In the genomic region with DNA sequence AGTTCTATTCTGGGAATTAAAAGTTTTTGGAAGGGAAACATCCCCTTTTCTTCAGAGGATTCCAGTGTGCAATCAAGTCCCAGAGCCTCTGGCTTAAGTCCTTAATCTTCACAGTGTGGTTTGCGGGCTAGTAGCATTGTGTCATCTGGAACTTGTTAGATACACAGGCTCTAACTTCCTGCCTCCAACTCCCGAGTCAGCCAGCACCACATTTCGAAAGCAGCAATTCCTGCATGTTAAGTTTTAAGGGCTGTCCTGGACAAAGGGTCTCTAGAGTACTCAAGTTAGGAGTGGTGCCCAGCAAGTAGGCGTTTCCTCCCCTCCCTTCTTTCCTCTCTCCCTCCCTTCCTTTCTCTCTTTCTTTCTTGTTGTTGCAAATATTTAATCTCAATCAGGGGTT, we compare ENCODE assay signal across 9 mouse cellular contexts. TPM values are rescaled to one million over a fixed set of nuclear protein-coding genes. Genes with fewer than 3 reads are reported as not detected.
DNase-seq lines count a peak whose midpoint lies in the region; ATAC-seq and TF ChIP-seq lines count a peak whose summit lies in the region.
"Had no signal": no experiment of that assay in that cellular context is flagged by ENCODE, and none has a peak within 500 bp of the region (broad histone marks: within the 10 kb centered on the region; RNA-seq: fewer than 3 reads in every experiment).

No protein-coding gene starts in this region.

- H3K27ac ChIP-seq in heart, embryonic 10.5 days = no peak overlapping the region
- peak overlapping the region; percentile 72 for H3K27ac ChIP-seq in embryonic facial prominence, embryonic 14.5 days (replicated peaks; ENCODE audit: low read depth, low read length)
- peak overlapping the region; percentile 87 for H3K27ac ChIP-seq in limb, embryonic 10.5 days
- no peak overlapping the region for H3K27ac ChIP-seq in hindbrain, postnatal 0 days

- H3K27me3 ChIP-seq in heart, embryonic 10.5 days (ENCODE audit: insufficient read depth, poor library complexity, severe bottlenecking) = no peaks in the 10 kb centered on the region
- no peaks in the 10 kb centered on the region for H3K27me3 ChIP-seq in embryonic facial prominence, embryonic 14.5 days (replicated peaks; ENCODE audit: control insufficient read depth, insufficient read depth, low read length)
- H3K27me3 ChIP-seq in limb, embryonic 10.5 days (ENCODE audit: low read depth, poor library complexity, severe bottlenecking) = no peaks in the 10 kb centered on the region
- H3K27me3 ChIP-seq in hindbrain, postnatal 0 days (ENCODE audit: insufficient read depth, low read length) = no peaks in the 10 kb centered on the region

- WGBS in heart, embryonic 10.5 days = 43% methylated on average over 4 of the region's 4 CpGs
- WGBS in embryonic facial prominence, embryonic 14.5 days = 7% methylated on average over 4 of the region's 4 CpGs
- 12% methylated on average over 4 of the region's 4 CpGs for WGBS in limb, embryonic 10.5 days
- WGBS in hindbrain, postnatal 0 days = 65% methylated on average over 4 of the region's 4 CpGs

- H3K4me2 ChIP-seq in embryonic facial prominence, embryonic 14.5 days (ENCODE audit: low read depth, low read length) = peak overlapping the region; percentile 5; the same call in 1 of the 2 replicates
- no peak overlapping the region for H3K4me2 ChIP-seq in hindbrain, postnatal 0 days (ENCODE audit: low read depth, low read length)

- no peak overlapping the region for H3K4me3 ChIP-seq in heart, embryonic 10.5 days
- no peak overlapping the region for H3K4me3 ChIP-seq in embryonic facial prominence, embryonic 14.5 days (ENCODE audit: low read depth, low read length)
- no peak overlapping the region for H3K4me3 ChIP-seq in limb, embryonic 10.5 days
- no peak overlapping the region for H3K4me3 ChIP-seq in hindbrain, postnatal 0 days (ENCODE audit: low read length)

- H3K36me3 ChIP-seq in heart, embryonic 10.5 days = peaks cover 3% of the 10 kb centered on the region; the same call in 1 of the 2 replicates
- H3K36me3 ChIP-seq in embryonic facial prominence, embryonic 14.5 days (ENCODE audit: control insufficient read depth, insufficient read depth, low read length) = no peaks in the 10 kb centered on the region
- no peaks in the 10 kb centered on the region for H3K36me3 ChIP-seq in limb, embryonic 10.5 days
- H3K36me3 ChIP-seq in hindbrain, postnatal 0 days (ENCODE audit: insufficient read depth, low read length) = no peaks in the 10 kb centered on the region

- H3K9me3 ChIP-seq in heart, embryonic 10.5 days = no peaks in the 10 kb centered on the region
- H3K9me3 ChIP-seq in embryonic facial prominence, embryonic 14.5 days (ENCODE audit: control insufficient read depth, low read length) = no peaks in the 10 kb centered on the region
- no peaks in the 10 kb centered on the region for H3K9me3 ChIP-seq in limb, embryonic 10.5 days (replicated peaks)
- H3K9me3 ChIP-seq in hindbrain, postnatal 0 days (ENCODE audit: low read length) = no peaks in the 10 kb centered on the region

- TF ChIP-seq CTCF in hindbrain, postnatal 0 days (IDR thresholded peaks at IDR 0.05; ENCODE audit: low read depth) = no peak

- H3K4me1 ChIP-seq in heart, embryonic 10.5 days = no peaks in the 10 kb centered on the region
- peaks cover 7% of the 10 kb centered on the region for H3K4me1 ChIP-seq in embryonic facial prominence, embryonic 14.5 days (ENCODE audit: control insufficient read depth, insufficient read depth, low read length)
- H3K4me1 ChIP-seq in limb, embryonic 10.5 days = peaks cover 12% of the 10 kb centered on the region
- no peaks in the 10 kb centered on the region for H3K4me1 ChIP-seq in hindbrain, postnatal 0 days (ENCODE audit: insufficient read depth, low read length)

- H3K9ac ChIP-seq in embryonic facial prominence, embryonic 14.5 days (ENCODE audit: low read depth, low read length) = no peak overlapping the region
- no peak overlapping the region for H3K9ac ChIP-seq in hindbrain, postnatal 0 days (replicated peaks; ENCODE audit: low read length)

- ATAC-seq in embryonic facial prominence, embryonic 14.5 days (ENCODE audit: low read depth) = peak; percentile 89
- ATAC-seq in megakaryocyte-erythroid progenitor cell, adult 5-6 weeks (replicated peaks; ENCODE audit: low FRiP score, low TSS enrichment, poor library complexity, severe bottlenecking) = peak; percentile 82
- ATAC-seq in hindbrain, postnatal 0 days = no peak

- peak; percentile 53 to 60 for DNase-seq in heart, adult 9 months (ENCODE audit: low spot score in 2 of 2)
- DNase-seq in heart, embryonic 10.5 days (ENCODE audit: low spot score) = no peak
- peak; percentile 93 for DNase-seq in embryonic facial prominence, embryonic 14.5 days (ENCODE audit: low spot score)
- peak; percentile 47 for DNase-seq in limb, embryonic 10.5 days (ENCODE audit: low spot score)
- no peak for DNase-seq in hindbrain, postnatal 0 days (ENCODE audit: low spot score)
- DNase-seq in yolk sac, embryonic 10.5 days (ENCODE audit: low spot score) = no peak
- no peak for DNase-seq in spleen, postnatal 36 days (ENCODE audit: low spot score in 2 of 2)
- DNase-seq: adrenal gland, postnatal 25 days had no signal

RNA-seq across cellular contexts. Expression of gene Dnah6, which starts 7.0 kb away (rescaled TPM):
- polyA plus RNA-seq in heart, embryonic 10.5 days (2016; fragmentation: Nextera tagmentation; extraction: Ambion mirVana) = 0.01 and 0.05 TPM in 2 replicates
- polyA plus RNA-seq in embryonic facial prominence, embryonic 14.5 days (2014; fragmentation: Nextera tagmentation; extraction: Ambion mirVana) = 0.07 and 0.42 TPM in 2 replicates
- polyA plus RNA-seq in limb, embryonic 10.5 days (2016; fragmentation: Nextera tagmentation; extraction: Ambion mirVana) = 0.01 TPM in 2 replicates
- total RNA-seq in megakaryocyte-erythroid progenitor cell, adult 5-6 weeks (2014; fragmentation: Nextera tagmentation) = not detected in 2 replicates
- 0.04 TPM in 1 of 2 replicates, not detected in the other for total RNA-seq in megakaryocyte-erythroid progenitor cell, adult 5-6 weeks (2017)
- total RNA-seq in hindbrain, postnatal 0 days (2014; rRNA removed) = 1.1 and 1.5 TPM in 2 replicates
- polyA plus RNA-seq in hindbrain, postnatal 0 days (2015; fragmentation: Nextera tagmentation; extraction: Ambion mirVana) = 0.34 and 0.37 TPM in 2 replicates

RNA-seq across cellular contexts. Expression of gene Suclg1, which starts 19.8 kb away (rescaled TPM):
- 241 and 269 TPM in 2 replicates for polyA plus RNA-seq in heart, embryonic 10.5 days (2016; fragmentation: Nextera tagmentation; extraction: Ambion mirVana)
- 167 and 173 TPM in 2 replicates for polyA plus RNA-seq in embryonic facial prominence, embryonic 14.5 days (2014; fragmentation: Nextera tagmentation; extraction: Ambion mirVana)
- 164 and 188 TPM in 2 replicates for polyA plus RNA-seq in limb, embryonic 10.5 days (2016; fragmentation: Nextera tagmentation; extraction: Ambion mirVana)
- total RNA-seq in megakaryocyte-erythroid progenitor cell, adult 5-6 weeks (2014; fragmentation: Nextera tagmentation) = 99.3 and 99.9 TPM in 2 replicates
- 151 and 153 TPM in 2 replicates for total RNA-seq in megakaryocyte-erythroid progenitor cell, adult 5-6 weeks (2017)
- total RNA-seq in hindbrain, postnatal 0 days (2014; rRNA removed) = 35.0 and 46.8 TPM in 2 replicates
- 152 and 153 TPM in 2 replicates for polyA plus RNA-seq in hindbrain, postnatal 0 days (2015; fragmentation: Nextera tagmentation; extraction: Ambion mirVana)

Comparison
In these comparisons a context has a peak if more than half of its experiments do, and no peak if none do; other contexts are left out.
1. DNase-seq: peak in heart, adult 9 months (2 of 2), embryonic facial prominence, embryonic 14.5 days (single experiment) and limb, embryonic 10.5 days (single experiment); none in heart, embryonic 10.5 days (single experiment), hindbrain, postnatal 0 days (single experiment), yolk sac, embryonic 10.5 days (single experiment) and spleen, postnatal 36 days (0 of 2).
2. H3K27ac ChIP-seq: peak in embryonic facial prominence, embryonic 14.5 days (single experiment) and limb, embryonic 10.5 days (single experiment); none in heart, embryonic 10.5 days (single experiment) and hindbrain, postnatal 0 days (single experiment).